In the genomic region with DNA sequence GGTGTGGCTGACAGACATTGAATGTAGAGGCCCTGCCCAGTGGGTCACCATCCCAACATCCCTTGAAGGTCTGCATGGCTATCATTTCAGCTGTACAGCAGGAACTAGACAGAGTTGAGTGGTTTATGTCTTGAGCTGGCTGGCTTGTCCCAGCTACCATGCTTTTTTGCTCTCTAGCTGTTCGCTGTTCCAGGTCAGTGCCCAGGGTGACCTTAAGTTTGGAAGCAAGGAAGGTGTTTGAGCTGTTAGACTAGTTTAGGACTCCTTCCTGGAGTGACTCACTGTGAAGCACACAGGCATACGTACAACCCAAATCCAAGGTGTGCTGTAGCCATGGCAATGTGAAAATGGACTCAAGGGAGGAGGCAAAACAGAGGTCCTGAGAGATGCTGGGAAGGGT, we compare ENCODE assay signal across 23 mouse cellular contexts. TPM values are rescaled to one million over a fixed set of nuclear protein-coding genes. Genes with fewer than 3 reads are reported as not detected.
A peak's percentile ranks its signal among the peaks of the same experiment; 100 is the strongest.
DNase-seq lines count a peak whose midpoint lies in the region; ATAC-seq and TF ChIP-seq lines count a peak whose summit lies in the region.
"Had no signal": no experiment of that assay in that cellular context is flagged by ENCODE, and none has a peak within 500 bp of the region (broad histone marks: within the 10 kb centered on the region; RNA-seq: fewer than 3 reads in every experiment).

No protein-coding gene starts in this region.

- peak; percentile 53 for DNase-seq in kidney, adult 2 months
- DNase-seq in kidney, postnatal 4 days = no peak
- DNase-seq in kidney, postnatal 25 days = peak; percentile 21 to 57
- DNase-seq in kidney, postnatal 10 days = no peak
- DNase-seq in liver, postnatal 0 days = no peak
- DNase-seq: adrenal gland, adult 8-10 months; adrenal gland, postnatal 14 days; adrenal gland, postnatal 36 days; cerebellum, adult 11-12 months; cerebellum, adult 2 months; cerebellum, adult 9-10 months; cerebellum, postnatal 10 days; cerebellum, postnatal 25 days had no signal

- no peak for TF ChIP-seq CTCF in kidney, adult 2 months (conservative IDR thresholded peaks at IDR 0.05; ENCODE audit: insufficient read depth, insufficient read length, low read depth, low read length)
- no peak for TF ChIP-seq CTCF in ES-Bruce4 (IDR thresholded peaks at IDR 0.05; ENCODE audit: low read depth, low read length)
- TF ChIP-seq CTCF in liver, postnatal 0 days (IDR thresholded peaks at IDR 0.05; ENCODE audit: low read depth) = no peak

- no peaks in the 10 kb centered on the region for H3K27me3 ChIP-seq in kidney, adult 2 months (replicated peaks; ENCODE audit: control insufficient read depth, insufficient read depth, low read length)
- no peaks in the 10 kb centered on the region for H3K27me3 ChIP-seq in ES-Bruce4 (ENCODE audit: control insufficient read depth, insufficient read depth, low read length, poor library complexity, severe bottlenecking)
- H3K27me3 ChIP-seq in liver, postnatal 0 days (ENCODE audit: insufficient read depth, low read length) = no peaks in the 10 kb centered on the region
- H3K27me3 ChIP-seq: embryonic facial prominence, embryonic 12.5 days; forebrain, embryonic 13.5 days; forebrain, embryonic 15.5 days; Patski had no signal

- no peak overlapping the region for H3K27ac ChIP-seq in kidney, adult 2 months (ENCODE audit: insufficient read depth, low read depth, low read length)
- H3K27ac ChIP-seq in ES-Bruce4 (ENCODE audit: insufficient read depth, low read length) = 0 out of 2 replicates have a peak overlapping the region, but pooled peaks have one; percentile 28
- H3K27ac ChIP-seq in liver, postnatal 0 days (ENCODE audit: low read depth) = no peak overlapping the region
- H3K27ac ChIP-seq: embryonic facial prominence, embryonic 10.5 days; embryonic facial prominence, embryonic 12.5 days; forebrain, embryonic 13.5 days; forebrain, embryonic 15.5 days had no signal

- no peaks in the 10 kb centered on the region for H3K4me1 ChIP-seq in kidney, adult 2 months (ENCODE audit: control insufficient read depth, insufficient read depth, low read length)
- peaks cover 3% of the 10 kb centered on the region for H3K4me1 ChIP-seq in ES-Bruce4 (ENCODE audit: control insufficient read depth, insufficient read depth, low read length)
- no peaks in the 10 kb centered on the region; the same call in 1 of the 2 replicates for H3K4me1 ChIP-seq in liver, postnatal 0 days (ENCODE audit: insufficient read depth)
- H3K4me1 ChIP-seq: forebrain, embryonic 15.5 days had no signal

- no peak overlapping the region for H3K4me3 ChIP-seq in kidney, adult 2 months (ENCODE audit: insufficient read depth, low read depth, low read length)
- no peak overlapping the region for H3K4me3 ChIP-seq in ES-Bruce4 (ENCODE audit: low read depth, low read length)
- H3K4me3 ChIP-seq in liver, postnatal 0 days (ENCODE audit: low read depth, low read length) = no peak overlapping the region
- H3K4me3 ChIP-seq: embryonic facial prominence, embryonic 10.5 days; embryonic facial prominence, embryonic 12.5 days; forebrain, embryonic 13.5 days; forebrain, embryonic 15.5 days had no signal

- no peak overlapping the region for H3K4me2 ChIP-seq in liver, postnatal 0 days (ENCODE audit: low read depth, low read length)
- H3K4me2 ChIP-seq: embryonic facial prominence, embryonic 12.5 days; forebrain, embryonic 13.5 days; forebrain, embryonic 15.5 days had no signal

- no peaks in the 10 kb centered on the region for H3K36me3 ChIP-seq in kidney, adult 2 months (ENCODE audit: control insufficient read depth, insufficient read depth, low read length)
- no peaks in the 10 kb centered on the region for H3K36me3 ChIP-seq in ES-Bruce4 (ENCODE audit: control insufficient read depth, insufficient read depth, low read length, poor library complexity, severe bottlenecking)
- H3K36me3 ChIP-seq in liver, postnatal 0 days (replicated peaks; ENCODE audit: insufficient read depth, low read length) = no peaks in the 10 kb centered on the region
- H3K36me3 ChIP-seq: embryonic facial prominence, embryonic 10.5 days; embryonic facial prominence, embryonic 12.5 days; forebrain, embryonic 15.5 days; G1E had no signal

- no peak for TF ChIP-seq POLR2A in kidney, adult 2 months (IDR thresholded peaks at IDR 0.05; ENCODE audit: low read depth, low read length)
- no peak for TF ChIP-seq POLR2A in ES-Bruce4 (IDR thresholded peaks at IDR 0.05; ENCODE audit: insufficient read depth, low read length)

- ATAC-seq in liver, postnatal 0 days = no peak
- ATAC-seq: activated CD4-positive, CD25-positive, alpha-beta regulatory T cell, adult 4 months; forebrain, embryonic 13.5 days; forebrain, embryonic 15.5 days; Patski had no signal

- no peak for TF ChIP-seq EP300 in ES-Bruce4 (IDR thresholded peaks at IDR 0.05; ENCODE audit: insufficient read depth, low read depth, low read length)
- no peak for TF ChIP-seq EP300 in liver, postnatal 0 days (IDR thresholded peaks at IDR 0.05; ENCODE audit: low read depth)

- H3K9me3 ChIP-seq in ES-Bruce4 (replicated peaks; ENCODE audit: control insufficient read depth, insufficient read depth, low read length, poor library complexity, severe bottlenecking) = peaks cover 9% of the 10 kb centered on the region; the same call in 1 of the 2 replicates
- H3K9me3 ChIP-seq in liver, postnatal 0 days (ENCODE audit: low read length) = no peaks in the 10 kb centered on the region
- H3K9me3 ChIP-seq: embryonic facial prominence, embryonic 10.5 days; embryonic facial prominence, embryonic 12.5 days; forebrain, embryonic 13.5 days; forebrain, embryonic 15.5 days; G1E had no signal

- H3K9ac ChIP-seq in ES-Bruce4 (ENCODE audit: low read depth, poor library complexity, severe bottlenecking) = no peak overlapping the region
- H3K9ac ChIP-seq in liver, postnatal 0 days (replicated peaks) = no peak overlapping the region
- H3K9ac ChIP-seq: embryonic facial prominence, embryonic 12.5 days; forebrain, embryonic 13.5 days; forebrain, embryonic 15.5 days had no signal

- 44% methylated on average over 2 of the region's 2 CpGs for WGBS in kidney, adult 2 months
- WGBS in liver, postnatal 0 days (ENCODE audit: insufficient replicate concordance) = 84% methylated on average over 2 of the region's 2 CpGs

RNA-seq across cellular contexts. Expression of a gene that starts 41.5 kb away (rescaled TPM):
- not detected in 2 replicates for polyA plus RNA-seq in kidney, adult 2 months (2012; rRNA removed)
- not detected in 2 replicates for polyA plus RNA-seq in ES-Bruce4 (2011; ENCODE audit: insufficient read depth, insufficient read length, low read depth, missing spikeins)
- 0.08 and 0.11 TPM in 2 replicates for polyA plus RNA-seq in liver, postnatal 0 days (2015; fragmentation: Nextera tagmentation; extraction: Ambion mirVana)
- polyA plus RNA-seq: activated CD4-positive, CD25-positive, alpha-beta regulatory T cell, adult 4 months; embryonic facial prominence, embryonic 12.5 days; embryonic facial prominence, embryonic 14.5 days; forebrain, embryonic 11.5 days; forebrain, embryonic 13.5 days; forebrain, embryonic 15.5 days; G1E; Patski had no signal

Comparison
In these comparisons a context has a peak if more than half of its experiments do, and no peak if none do; other contexts are left out.
1. DNase-seq: peak in kidney, adult 2 months (single experiment) and kidney, postnatal 25 days (2 of 2); none in kidney, postnatal 4 days (0 of 2), kidney, postnatal 10 days (single experiment) and liver, postnatal 0 days (single experiment).